Mouse (Mus musculus) heart, postnatal 0 days (tissue): ENCODE data around the gene Ppp4c.

Experiments
- CTCF ChIP-seq: IDR thresholded peaks from 2 replicates; pipeline ENCODE4 v1.5.1; 2016; ENCODE audit warnings: antibody characterized with exemption, control low read depth, low read depth
- EP300 ChIP-seq: IDR thresholded peaks from 2 replicates; pipeline ENCODE4 v1.6.1; 2016; ENCODE audit warnings: antibody characterized with exemption, low read depth

DNA sequence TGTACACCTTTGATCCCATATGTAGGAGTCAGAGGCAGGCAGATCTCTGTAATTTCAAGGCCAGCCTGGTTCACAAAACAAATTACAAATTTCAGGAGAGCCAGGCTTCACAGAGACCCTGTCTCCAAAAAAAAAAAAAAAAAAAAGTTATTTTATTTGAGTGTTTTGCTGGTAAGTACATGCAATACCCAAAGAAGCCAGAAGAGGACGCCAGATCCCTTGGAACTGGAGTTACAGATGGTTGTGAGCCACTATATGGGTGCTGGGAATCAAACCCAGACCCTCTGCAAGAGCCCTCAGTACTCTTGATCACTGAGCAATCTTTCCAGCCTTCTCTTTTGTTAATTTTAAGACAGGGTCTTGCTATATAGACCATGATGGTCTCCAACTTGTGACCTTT, 26.5 kb upstream of the Ppp4c start:
- TF ChIP-seq EP300 (no peak), CTCF (no peak; the same call in 1 of the 2 replicates)
